Mouse (Mus musculus) gastrocnemius, postnatal 36 days (tissue): ENCODE results near the gene Cdh1. TPM values are rescaled to one million over a fixed set of nuclear protein-coding genes. Genes with fewer than 3 reads are reported as not detected.

Experiments
- DNase-seq, 2 experiments: peaks; one replicate each; pipeline ENCODE4 v3.0.0; 2022
- intact Hi-C: fragments of 180-260 bp; cut with DNase I; formaldehyde crosslinking; loops from one replicate; pipeline ENCODE4 v1.15.1; 2025
- total RNA-seq, 2 experiments: library from RNA; stranded (reverse); gene quantifications; 2 replicates each; pipeline ENCODE4 v1.2.3; 2021

The Cdh1 gene
- total RNA-seq, 2 experiments from 2014 or later, result 0.18 to 0.37 TPM

DNA sequence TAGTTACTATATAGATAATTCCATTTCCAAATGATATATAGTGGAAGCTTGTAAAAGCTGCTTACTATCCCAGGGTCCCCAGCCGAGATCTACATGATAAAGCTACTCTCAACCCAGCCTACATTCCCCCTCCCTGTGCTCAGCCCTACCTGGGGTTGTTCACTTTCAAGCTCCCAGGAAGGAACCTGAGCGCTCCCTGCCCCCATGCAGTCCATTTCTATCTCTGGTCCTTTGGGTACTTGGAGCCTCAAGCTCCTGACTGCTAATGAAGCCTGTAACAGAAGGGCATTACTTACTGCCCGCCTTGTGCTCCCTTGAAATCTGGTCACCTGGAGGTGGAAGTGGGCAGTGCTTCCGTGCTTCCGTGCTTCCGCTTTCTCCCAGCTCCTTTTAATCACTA is 15.2 kb downstream of the Cdh1 start:
- intact Hi-C loops, result no loop called here
- no peak for DNase-seq

GRCm38 (mm10) chr8:106619549-106620245 is 16.5 kb downstream of the Cdh1 start:
- intact Hi-C loops, result no loop called here
- no peak for DNase-seq

- no peak for DNase-seq
- intact Hi-C loops, result no loop called here
Measured at GRCm38 (mm10) chr8:106620488-106620887, 17.3 kb downstream of the Cdh1 start.

- DNase-seq, result no peak
Measured at GRCm38 (mm10) chr8:106623016-106623415, 19.9 kb downstream of the Cdh1 start.

GRCm38 (mm10) chr8:106623451-106623850 is 20.3 kb downstream of the Cdh1 start:
- intact Hi-C loops, result no loop called here
- DNase-seq, result no peak

More at GRCm38 (mm10) chr8:106623016-106623415, 19.9 kb downstream of the Cdh1 start:
- intact Hi-C loops, result no loop called here

- intact Hi-C loops, result no loop called here
- no peak for DNase-seq
Measured at GRCm38 (mm10) chr8:106623954-106624353, 20.8 kb downstream of the Cdh1 start.

- intact Hi-C loops, result no loop called here
- no peak for DNase-seq
Measured at GRCm38 (mm10) chr8:106624743-106625142, 21.6 kb downstream of the Cdh1 start.

DNA sequence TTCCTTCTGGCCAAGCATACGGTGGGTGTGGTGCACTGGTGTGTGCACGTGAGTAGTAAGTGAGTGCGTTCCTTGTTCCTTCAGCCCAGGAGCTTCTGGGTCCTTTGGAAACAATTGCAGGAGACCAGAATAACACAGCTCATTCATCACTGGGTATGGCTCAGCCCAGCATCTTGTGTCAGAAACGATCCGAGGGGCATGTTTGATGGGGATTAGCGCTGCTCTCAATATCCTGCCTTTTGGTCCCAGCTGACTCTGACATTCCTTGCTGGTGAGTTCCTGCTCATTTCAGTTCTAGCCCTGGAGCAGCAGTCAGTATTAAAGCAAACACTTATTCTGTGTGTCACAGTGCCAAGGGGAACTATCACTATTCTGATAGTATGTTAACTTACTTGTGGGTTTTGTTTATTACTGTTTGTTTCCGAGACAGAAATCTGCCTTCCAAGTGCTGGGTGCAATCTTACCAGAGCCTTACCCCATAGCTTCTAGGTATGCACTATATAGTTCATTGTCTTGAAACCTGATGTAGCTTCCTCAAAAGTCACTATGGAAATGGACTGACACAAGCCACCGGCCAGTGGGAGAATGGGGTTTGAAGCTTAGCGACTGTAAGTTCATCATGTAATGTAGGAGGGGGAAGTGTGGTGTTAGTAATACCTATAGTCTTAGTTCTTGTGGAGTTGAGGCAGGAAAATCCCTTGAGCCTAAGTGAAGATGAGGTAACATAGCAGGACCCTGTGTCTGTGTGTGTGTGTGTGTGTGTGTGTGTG is 23.1 kb downstream of the Cdh1 start:
- DNase-seq, result no peak
- intact Hi-C loops, result no loop called here

- intact Hi-C loops, result no loop called here
- no peak for DNase-seq
Measured at GRCm38 (mm10) chr8:106628291-106628964, 25.3 kb downstream of the Cdh1 start.

DNA sequence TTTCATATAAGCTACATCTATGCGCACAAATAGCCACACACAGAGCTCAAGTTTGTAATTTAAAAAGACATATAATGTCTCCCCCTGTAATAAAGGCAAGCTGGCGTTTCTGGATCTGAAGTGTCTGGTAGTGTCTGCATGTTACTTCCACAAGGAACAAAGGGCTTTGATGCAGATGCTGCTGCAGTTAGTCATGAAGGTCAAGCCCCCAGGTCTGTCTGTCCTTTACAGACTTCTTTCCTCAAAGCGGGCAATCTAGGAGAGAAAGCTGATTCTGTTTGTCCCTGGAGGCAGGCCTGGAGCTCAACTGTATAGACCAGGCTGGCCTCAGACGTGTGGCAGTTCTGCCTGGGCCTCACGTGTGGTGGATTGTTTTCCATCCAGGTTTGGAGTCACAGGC is 26.3 kb downstream of the Cdh1 start:
- DNase-seq, result no peak
- intact Hi-C loops, result no loop called here

- intact Hi-C loops, result no loop called here
- no peak for DNase-seq
Measured at GRCm38 (mm10) chr8:106631904-106632303, 28.8 kb downstream of the Cdh1 start.

DNA sequence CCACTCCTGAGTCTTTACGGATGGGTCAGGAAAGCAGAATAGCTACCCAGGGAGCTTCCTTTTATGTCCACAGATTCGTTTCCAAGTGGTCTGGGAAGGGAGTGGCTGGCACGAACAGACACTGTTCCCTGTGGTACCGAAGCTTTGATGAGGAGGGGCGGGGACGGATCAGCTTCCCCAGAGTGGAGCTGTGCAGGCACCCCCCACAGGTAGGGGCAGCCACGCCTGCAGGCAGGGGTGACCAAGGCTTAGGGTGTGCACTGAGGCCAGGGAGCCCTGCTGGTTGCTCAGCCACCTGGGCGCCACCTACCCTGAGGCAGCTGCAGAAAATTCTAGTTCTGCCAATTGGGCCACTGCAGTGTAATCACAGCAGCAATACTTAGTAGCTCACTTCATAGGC is 29.5 kb downstream of the Cdh1 start:
- intact Hi-C loops, result no loop called here
- no peak for DNase-seq

DNA sequence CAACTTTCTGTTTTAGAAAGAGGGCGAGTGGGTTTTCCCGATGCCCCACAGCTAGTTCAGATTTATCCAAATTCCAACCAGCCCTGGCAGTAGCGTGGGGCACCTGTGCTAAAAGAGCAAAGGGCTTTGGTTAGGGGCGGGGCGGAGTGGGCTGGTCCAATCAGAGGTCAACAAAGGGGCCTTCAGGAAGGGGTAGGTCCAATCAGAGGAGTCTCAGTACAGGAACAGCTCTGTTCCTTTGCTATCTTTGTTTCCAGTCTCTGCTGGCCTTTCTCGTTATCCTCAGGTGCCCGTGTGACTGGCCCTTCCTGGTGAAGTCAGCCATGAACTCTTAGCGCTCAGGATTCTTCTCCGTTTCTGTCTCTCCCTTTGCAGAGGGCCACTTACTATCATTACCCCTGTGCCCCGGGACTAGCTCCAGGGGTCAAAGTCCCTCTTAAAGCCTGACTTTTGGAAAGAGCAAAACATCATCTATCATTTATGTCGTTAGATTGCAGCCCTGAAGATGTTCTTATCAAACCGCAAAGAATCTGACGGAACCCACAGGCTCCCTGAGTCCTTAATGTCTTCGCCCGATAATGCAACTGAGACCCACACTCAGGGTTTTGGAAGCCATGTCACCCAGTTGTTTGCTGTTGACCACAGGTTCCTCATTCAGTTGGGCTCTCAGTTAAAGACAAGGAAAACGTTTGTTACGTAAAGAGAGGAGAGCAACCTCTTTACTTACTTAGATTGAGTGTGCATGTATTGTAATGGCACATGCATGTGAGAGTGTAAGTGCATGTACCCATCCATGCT is 30.4 kb downstream of the Cdh1 start:
- intact Hi-C loops, result no loop called here
- no peak for DNase-seq

GRCm38 (mm10) chr8:106635284-106635683 is 32.1 kb downstream of the Cdh1 start:
- DNase-seq, result no peak
- intact Hi-C loops, result no loop called here

DNA sequence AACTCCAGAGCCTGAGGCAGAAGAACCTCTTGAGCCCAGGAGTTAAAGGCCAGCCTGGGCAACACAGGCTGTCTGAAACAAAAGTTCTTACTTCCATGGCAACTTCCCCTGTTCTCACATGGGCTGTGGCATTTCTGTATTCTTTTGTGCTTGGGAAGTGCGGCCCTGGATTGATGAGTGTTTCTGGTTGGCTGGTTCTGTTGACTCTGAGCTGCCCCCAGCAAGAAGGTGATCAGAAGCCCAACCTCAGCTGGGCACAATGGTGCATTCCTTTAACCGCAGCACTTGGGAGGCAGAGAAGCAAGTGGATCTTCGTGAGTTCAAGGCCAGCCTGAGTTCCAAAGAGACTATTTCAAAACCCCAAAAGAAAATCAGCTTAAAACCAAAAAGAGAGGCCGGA is 34.3 kb downstream of the Cdh1 start:
- no peak for DNase-seq

GRCm38 (mm10) chr8:106638768-106639295 is 35.7 kb downstream of the Cdh1 start:
- DNase-seq, result no peak
- intact Hi-C loops, result no loop called here

More for the DNA sequence above, 34.3 kb downstream of the Cdh1 start:
- intact Hi-C loops, result no loop called here

DNA sequence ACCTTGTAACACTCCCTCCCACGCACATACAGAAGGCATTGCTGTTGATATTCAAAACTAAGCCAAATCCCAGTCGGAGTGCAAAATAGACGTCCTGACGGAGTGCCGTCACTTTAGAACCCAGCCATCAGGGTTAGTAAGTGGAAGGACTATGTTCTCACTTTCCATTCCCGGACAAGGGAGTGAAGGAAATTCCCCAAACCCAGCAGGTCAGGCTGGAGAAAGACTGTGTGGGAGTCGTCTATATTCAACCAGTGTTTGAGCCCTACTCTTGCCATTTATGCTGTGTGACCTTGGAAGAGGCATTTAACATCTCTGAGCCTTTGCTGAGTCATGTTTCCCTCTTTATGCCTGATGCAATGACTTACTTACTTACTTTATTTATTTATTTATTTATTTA is 37.1 kb downstream of the Cdh1 start:
- intact Hi-C loops, result no loop called here
- no peak for DNase-seq

DNA sequence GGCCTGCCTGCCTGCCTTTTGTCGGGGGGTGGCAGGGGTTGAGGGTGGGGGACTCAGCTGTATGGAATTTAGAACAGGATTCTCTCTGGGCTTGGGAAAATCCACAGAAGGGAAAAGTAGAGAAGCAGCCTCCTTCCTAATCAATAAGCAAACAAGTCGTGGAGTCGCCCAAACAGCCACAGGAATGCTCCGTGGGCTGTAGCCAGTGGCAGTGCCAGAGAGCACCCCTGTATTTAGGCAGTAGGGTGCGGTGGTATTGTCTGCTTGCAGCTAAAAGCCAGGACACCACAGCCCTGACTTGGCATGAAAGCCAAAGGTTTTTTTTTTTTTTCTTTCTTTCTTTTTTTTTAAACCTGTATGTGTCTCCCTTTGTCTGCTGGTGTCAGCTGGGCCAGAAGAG is 37.8 kb downstream of the Cdh1 start:
- intact Hi-C loops, result no loop called here
- DNase-seq, result no peak

GRCm38 (mm10) chr8:106642172-106642571 is 39.0 kb downstream of the Cdh1 start:
- DNase-seq, result no peak
- intact Hi-C loops, result no loop called here

- no peak for DNase-seq
- intact Hi-C loops, result no loop called here
Measured at GRCm38 (mm10) chr8:106643100-106643499, 39.9 kb downstream of the Cdh1 start.
